Mouse (Mus musculus) liver, embryonic 15.5 days (tissue): ENCODE measurements around the gene Plcg2. TPM values are rescaled to one million over a fixed set of nuclear protein-coding genes. Genes with fewer than 3 reads are reported as not detected.

ENCODE experiments used
- ATAC-seq: fragments of 200-750 bp; cut with Nextera tagmentation; 2 replicates; pipeline ENCODE4 v1.8.0; 2017; ENCODE audit warnings: moderate number of reproducible peaks, mild to moderate bottlenecking, moderate library complexity; ENCODE audit not compliant: insufficient read depth
- H3K27ac ChIP-seq: fragments of 300-500 bp; sonication (generic); replicated peaks from 2 replicates; pipeline ENCODE4 v1.5.1; 2015; ENCODE audit warnings: mild to moderate bottlenecking, inconsistent platforms
- H3K27me3 ChIP-seq: fragments of 300-500 bp; sonication (generic); 2 replicates; pipeline ENCODE4 v1.6.1; 2015; ENCODE audit warnings: mild to moderate bottlenecking, inconsistent platforms
- H3K36me3 ChIP-seq: fragments of 300-500 bp; sonication (generic); replicated peaks from 2 replicates; pipeline ENCODE4 v1.6.1; 2015; ENCODE audit warnings: moderate library complexity, mild to moderate bottlenecking, inconsistent platforms
- H3K4me1 ChIP-seq: fragments of 300-500 bp; sonication (generic); replicated peaks from 2 replicates; pipeline ENCODE4 v1.6.1; 2015; ENCODE audit warnings: inconsistent platforms
- H3K4me2 ChIP-seq: fragments of 300-500 bp; sonication (generic); 2 replicates; pipeline ENCODE4 v1.6.1; 2015; ENCODE audit warnings: moderate library complexity, mild to moderate bottlenecking, inconsistent platforms
- H3K4me3 ChIP-seq: fragments of 300-500 bp; sonication (generic); replicated peaks from 2 replicates; pipeline ENCODE4 v1.5.1; 2015; ENCODE audit warnings: mild to moderate bottlenecking, inconsistent platforms
- H3K9ac ChIP-seq: fragments of 300-500 bp; sonication (generic); 2 replicates; pipeline ENCODE4 v1.6.1; 2015; ENCODE audit warnings: moderate library complexity, mild to moderate bottlenecking, inconsistent platforms
- H3K9me3 ChIP-seq: fragments of 300-500 bp; sonication (generic); replicated peaks from 2 replicates; pipeline ENCODE4 v1.6.1; 2016; ENCODE audit warnings: inconsistent platforms
- WGBS: fragments of 180-500 bp; shearing (Covaris S2); methylation state at CpG from one replicate; pipeline ENCODE4 v1.1.7; 2015; ENCODE audit warnings: mixed read lengths; ENCODE audit not compliant: insufficient replicate concordance; 5-methylcytosine and 5-hydroxymethylcytosine counted together
- polyA plus RNA-seq: library from polyadenylated mRNA; unstranded; fragments of >200 nt; fragmentation: Nextera tagmentation; extraction: Ambion mirVana; gene quantifications from 2 replicates; pipeline ENCODE4 v1.2.1, GENCODE M21; 2015

Plcg2 gene
- polyA plus RNA-seq, 1 experiment from 2014 or later: 8.2 TPM

DNA sequence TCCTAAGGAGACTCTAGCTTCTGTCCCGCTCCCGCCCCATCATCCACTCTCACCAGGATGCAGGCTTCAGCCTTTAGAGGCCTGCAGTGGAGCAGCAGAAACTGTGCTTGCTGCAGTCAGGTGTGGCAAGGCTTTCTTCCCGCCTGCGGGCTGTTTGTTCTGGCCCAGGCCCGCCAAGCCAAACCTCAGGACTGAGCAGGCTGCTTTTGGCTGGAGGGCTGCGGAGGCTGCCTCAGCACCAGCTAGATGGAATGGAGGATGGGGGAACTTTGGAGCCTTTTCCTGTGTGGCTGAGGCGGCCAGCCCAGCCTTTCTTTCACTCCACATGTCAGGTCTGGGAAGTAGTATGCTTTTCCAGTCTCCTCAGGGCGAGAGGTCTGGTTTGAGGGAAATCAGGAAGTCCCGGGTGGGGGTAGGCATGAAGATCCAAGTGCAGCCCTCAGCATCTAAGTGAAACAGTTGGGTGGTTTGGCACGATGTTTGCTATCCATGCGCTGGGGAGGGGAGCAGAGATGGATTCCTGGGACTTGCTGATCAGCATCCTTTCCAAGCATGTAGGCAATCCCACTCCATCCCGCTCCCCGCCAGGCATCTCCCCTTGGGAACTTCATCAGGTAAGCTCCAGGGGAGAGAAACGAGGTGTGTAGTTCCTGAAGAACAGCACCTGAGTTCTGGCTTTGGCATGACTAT is 18.9 kb downstream of the Plcg2 start:
- WGBS: 60% methylated on average over 14 of the region's 14 CpGs
- H3K9ac ChIP-seq: no peak overlapping the region

DNA sequence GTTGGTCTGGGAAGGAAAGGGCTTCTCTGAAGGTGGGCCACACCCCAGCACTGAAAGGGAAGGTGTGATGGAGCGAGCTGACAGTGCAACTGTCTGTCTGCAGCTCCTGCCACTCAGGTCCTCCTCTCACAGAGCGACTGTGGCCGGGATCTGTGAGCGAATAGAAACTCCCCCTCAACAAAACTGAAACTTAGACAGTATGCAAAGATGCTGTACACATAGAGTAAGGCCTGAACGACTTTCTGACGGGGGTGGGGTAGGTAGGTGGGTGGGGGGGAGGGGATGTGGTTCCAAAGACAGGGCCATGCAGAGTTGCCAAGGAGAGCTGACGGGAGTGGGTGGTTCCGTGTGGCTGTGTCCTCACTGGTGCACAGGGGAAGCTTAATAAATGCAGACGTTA is 19.8 kb downstream of the Plcg2 start:
- 53% methylated on average over 9 of the region's 9 CpGs for WGBS
- Histone ChIP-seq H3K4me2 (no peak overlapping the region), H3K36me3 (no peaks in the 10 kb centered on the region), H3K27ac (no peak overlapping the region), H3K9ac (no peak overlapping the region), H3K4me1 (no peaks in the 10 kb centered on the region), H3K9me3 (no peaks in the 10 kb centered on the region), H3K4me3 (no peak overlapping the region), H3K27me3 (no peaks in the 10 kb centered on the region)
- no peak for ATAC-seq

More for the DNA sequence above, 18.9 kb downstream of the Plcg2 start:
- ATAC-seq: no peak
- H3K27me3 ChIP-seq: no peaks in the 10 kb centered on the region
- H3K4me3 ChIP-seq: no peak overlapping the region
- H3K36me3 ChIP-seq: no peaks in the 10 kb centered on the region
- H3K27ac ChIP-seq: no peak overlapping the region
- H3K4me1 ChIP-seq: no peaks in the 10 kb centered on the region
- no peak overlapping the region for H3K4me2 ChIP-seq
- H3K9me3 ChIP-seq: no peaks in the 10 kb centered on the region

DNA sequence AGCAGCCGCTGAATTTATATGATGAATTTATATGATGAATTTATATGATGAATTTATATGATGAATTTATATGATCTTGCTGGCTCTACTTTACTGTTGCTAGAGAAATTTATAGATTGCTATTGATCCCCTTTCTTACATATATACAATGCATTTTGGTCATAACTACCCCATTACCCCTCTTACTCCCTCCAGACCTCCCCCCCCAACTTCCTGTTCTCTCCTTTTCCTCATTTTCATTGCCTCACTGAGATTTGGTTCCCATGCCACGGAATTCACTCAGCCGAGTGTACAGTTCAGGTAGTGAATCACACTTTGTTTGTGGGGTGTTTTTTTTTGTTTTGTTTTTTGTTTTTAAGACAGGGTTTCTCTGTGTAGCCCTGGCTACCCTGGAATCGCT is 20.8 kb downstream of the Plcg2 start:
- H3K27ac ChIP-seq: no peak overlapping the region
- H3K4me1 ChIP-seq: no peaks in the 10 kb centered on the region
- H3K4me2 ChIP-seq: no peak overlapping the region
- no peak for ATAC-seq
- no peaks in the 10 kb centered on the region for H3K27me3 ChIP-seq
- H3K9me3 ChIP-seq: no peaks in the 10 kb centered on the region
- no peak overlapping the region for H3K9ac ChIP-seq
- 55% methylated on average over 4 of the region's 4 CpGs for WGBS
- H3K4me3 ChIP-seq: no peak overlapping the region
- H3K36me3 ChIP-seq: no peaks in the 10 kb centered on the region

DNA sequence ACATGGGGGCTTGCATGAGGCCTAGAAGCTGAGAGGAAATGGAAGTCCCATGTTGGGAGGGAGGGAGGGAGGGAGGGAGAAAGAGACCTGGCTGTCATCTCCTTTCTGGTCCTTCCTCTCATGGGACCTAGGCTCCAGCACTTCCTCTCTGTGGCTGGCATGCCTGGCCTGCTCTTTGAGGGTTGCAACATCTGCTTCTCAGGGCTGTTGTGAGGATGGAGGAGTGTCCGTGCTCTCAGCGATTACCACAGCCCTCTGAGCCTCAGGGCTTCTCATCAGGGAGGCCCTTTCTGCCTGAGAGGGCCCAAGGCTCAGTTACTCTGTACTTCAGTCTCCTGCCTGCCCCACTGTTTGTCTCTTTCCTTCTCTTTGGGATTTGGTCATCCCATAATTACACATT is 28.1 kb downstream of the Plcg2 start:
- Histone ChIP-seq H3K4me3 (no peak overlapping the region), H3K27me3 (no peaks in the 10 kb centered on the region), H3K4me1 (peaks cover 12% of the 10 kb centered on the region; the same call in 1 of the 2 replicates), H3K9me3 (no peaks in the 10 kb centered on the region), H3K4me2 (peak overlapping the region; percentile 10; the same call in 1 of the 2 replicates), H3K9ac (no peak overlapping the region), H3K27ac (peak overlapping the region; percentile 57; the same call in 1 of the 2 replicates), H3K36me3 (no peaks in the 10 kb centered on the region)
- ATAC-seq: peak; percentile 47
- 8% methylated on average over 2 of the region's 2 CpGs for WGBS

GRCm38 (mm10) chr8:117527983-117528382 is 29.9 kb downstream of the Plcg2 start:
- WGBS: 53% methylated on average over 5 of the region's 5 CpGs
- Histone ChIP-seq H3K9me3 (no peaks in the 10 kb centered on the region), H3K36me3 (no peaks in the 10 kb centered on the region), H3K4me3 (no peak overlapping the region), H3K27me3 (no peaks in the 10 kb centered on the region), H3K4me1 (peaks cover 12% of the 10 kb centered on the region; the same call in 1 of the 2 replicates), H3K9ac (no peak overlapping the region), H3K4me2 (no peak overlapping the region), H3K27ac (no peak overlapping the region)
- no peak for ATAC-seq

DNA sequence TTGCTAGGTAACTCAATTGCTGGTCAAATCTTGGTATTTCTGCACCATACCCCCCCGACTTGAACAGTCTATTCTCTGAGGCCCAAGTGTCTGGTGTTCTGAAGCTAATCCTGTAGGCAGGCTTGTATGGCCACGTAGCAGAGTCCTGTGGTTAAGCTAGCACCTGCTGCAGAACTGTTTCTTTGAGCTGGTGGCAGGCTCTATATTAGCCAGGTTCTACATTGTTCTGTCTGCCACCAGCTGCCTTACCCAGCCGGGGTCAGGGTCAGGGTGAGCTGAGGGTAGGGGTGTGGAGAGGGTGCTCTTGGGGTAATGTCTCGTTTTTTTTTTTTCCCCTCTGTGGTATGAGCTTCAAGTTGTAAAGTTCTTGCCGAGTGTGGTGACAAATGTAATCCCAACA is 31.1 kb downstream of the Plcg2 start:
- Histone ChIP-seq H3K27ac (no peak overlapping the region), H3K27me3 (no peaks in the 10 kb centered on the region), H3K4me2 (no peak overlapping the region), H3K4me1 (peaks cover 12% of the 10 kb centered on the region; the same call in 1 of the 2 replicates), H3K4me3 (no peak overlapping the region), H3K36me3 (no peaks in the 10 kb centered on the region), H3K9me3 (no peaks in the 10 kb centered on the region), H3K9ac (no peak overlapping the region)
- no peak for ATAC-seq
- WGBS: 31% methylated on average over 5 of the region's 5 CpGs

DNA sequence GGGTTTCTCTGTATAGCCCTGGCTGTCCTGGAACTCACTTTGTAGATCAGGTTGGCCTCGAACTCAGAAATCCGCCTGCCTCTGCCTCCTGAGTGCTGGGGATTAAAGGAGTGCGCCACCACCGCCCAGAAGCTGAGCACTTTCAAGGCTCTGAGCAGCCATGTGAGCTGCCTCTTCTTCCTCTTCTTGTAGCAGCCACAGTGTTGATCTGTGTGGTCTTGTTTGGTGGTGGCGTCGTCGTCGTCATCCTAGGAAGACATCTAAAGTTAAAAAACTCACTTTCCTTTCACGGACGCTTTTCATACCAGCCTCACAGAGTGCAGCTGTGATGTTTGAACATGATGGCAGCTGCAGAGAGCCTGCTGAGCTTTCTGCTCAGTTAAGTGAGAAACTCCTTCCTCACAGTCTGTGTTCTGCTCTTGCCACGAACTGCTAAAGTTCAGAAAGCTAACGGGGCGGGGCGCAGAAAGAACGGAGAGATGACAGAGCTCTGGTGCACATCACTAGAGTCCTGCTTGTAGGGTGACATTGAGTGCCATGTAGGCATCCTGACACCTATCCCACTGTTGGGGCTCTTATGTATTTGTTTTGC is 34.4 kb downstream of the Plcg2 start:
- Histone ChIP-seq H3K9me3 (no peaks in the 10 kb centered on the region), H3K36me3 (no peaks in the 10 kb centered on the region), H3K27ac (no peak overlapping the region), H3K9ac (no peak overlapping the region), H3K4me3 (no peak overlapping the region), H3K27me3 (no peaks in the 10 kb centered on the region), H3K4me1 (0 out of 2 replicates have a peak, but pooled peaks cover 8% of the 10 kb centered on the region), H3K4me2 (no peak overlapping the region)
- 44% methylated on average over 15 of the region's 15 CpGs for WGBS
- no peak for ATAC-seq

- H3K36me3 ChIP-seq: no peaks in the 10 kb centered on the region
- no peak overlapping the region for H3K9ac ChIP-seq
- peaks cover 19% of the 10 kb centered on the region for H3K4me1 ChIP-seq
- no peaks in the 10 kb centered on the region for H3K27me3 ChIP-seq
- H3K4me2 ChIP-seq: no peak overlapping the region
- no peak overlapping the region for H3K4me3 ChIP-seq
- H3K27ac ChIP-seq: no peak overlapping the region
- no peak for ATAC-seq
- H3K9me3 ChIP-seq: no peaks in the 10 kb centered on the region
- 20% methylated on average over 5 of the region's 6 CpGs for WGBS
Measured at GRCm38 (mm10) chr8:117536862-117537261, 38.8 kb downstream of the Plcg2 start.

DNA sequence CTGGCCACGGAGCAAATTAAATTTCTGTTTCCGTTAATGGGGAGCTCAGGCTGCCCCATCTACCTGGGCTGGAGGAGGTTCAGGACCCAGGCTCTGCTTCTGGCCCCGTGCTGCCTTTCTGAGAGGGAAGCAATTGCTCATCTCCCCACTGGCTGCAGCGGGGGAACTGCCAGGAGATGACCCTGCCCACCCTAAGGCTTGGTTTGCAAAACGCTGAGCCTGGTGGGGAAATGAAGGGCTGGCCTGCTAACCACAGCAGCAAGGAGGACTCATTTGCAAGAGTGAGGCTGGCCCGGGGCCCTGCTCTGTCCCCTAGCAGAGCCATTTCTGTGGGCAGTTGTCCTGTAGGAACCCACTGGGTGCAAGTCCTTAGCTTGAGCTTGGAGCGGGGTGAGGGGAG is 39.7 kb downstream of the Plcg2 start:
- Histone ChIP-seq H3K36me3 (no peaks in the 10 kb centered on the region), H3K9me3 (no peaks in the 10 kb centered on the region), H3K4me1 (peaks cover 19% of the 10 kb centered on the region), H3K4me2 (peak overlapping the region; percentile 7; the same call in 1 of the 2 replicates), H3K9ac (no peak overlapping the region), H3K27me3 (no peaks in the 10 kb centered on the region), H3K27ac (peak overlapping the region; percentile 53), H3K4me3 (no peak overlapping the region)
- ATAC-seq: no peak
- 31% methylated on average over 7 of the region's 7 CpGs for WGBS

- H3K9ac ChIP-seq: no peak overlapping the region
- H3K36me3 ChIP-seq: no peaks in the 10 kb centered on the region
- 0 out of 2 replicates have a peak overlapping the region, but pooled peaks have one; percentile 45 for H3K27ac ChIP-seq
- H3K9me3 ChIP-seq: no peaks in the 10 kb centered on the region
- no peak overlapping the region for H3K4me3 ChIP-seq
- no peak for ATAC-seq
- H3K27me3 ChIP-seq: no peaks in the 10 kb centered on the region
- no peak overlapping the region for H3K4me2 ChIP-seq
- peaks cover 30% of the 10 kb centered on the region for H3K4me1 ChIP-seq
Measured at GRCm38 (mm10) chr8:117542951-117543350, 44.9 kb downstream of the Plcg2 start.

- peak; percentile 51 for ATAC-seq
- WGBS: 11% methylated on average over 6 of the region's 6 CpGs
Measured at GRCm38 (mm10) chr8:117543789-117544188, 45.7 kb downstream of the Plcg2 start.

More at GRCm38 (mm10) chr8:117543789-117544188, 45.7 kb downstream of the Plcg2 start:
- Histone ChIP-seq H3K9me3 (no peaks in the 10 kb centered on the region), H3K4me3 (no peak overlapping the region), H3K4me1 (peaks cover 29% of the 10 kb centered on the region), H3K36me3 (no peaks in the 10 kb centered on the region), H3K9ac (no peak overlapping the region), H3K27me3 (no peaks in the 10 kb centered on the region), H3K27ac (0 out of 2 replicates have a peak overlapping the region, but pooled peaks have one; percentile 45), H3K4me2 (no peak overlapping the region)
